Mouse (Mus musculus) gastrocnemius, adult 18-20 months (tissue): ENCODE measurements around the gene Tarbp2. TPM values are rescaled to one million over a fixed set of nuclear protein-coding genes. Genes with fewer than 3 reads are reported as not detected.

Experiments
- DNase-seq: peaks from one replicate; pipeline ENCODE4 v3.0.0; 2021; ENCODE audit warnings: low spot score
- total RNA-seq, 2 experiments: library from RNA; stranded (reverse); gene quantifications; 2 replicates each; pipeline ENCODE4 v1.2.3; 2021

Tarbp2 gene
- total RNA-seq, 2 experiments from 2014 or later, result 28.2 to 33.3 TPM

DNA sequence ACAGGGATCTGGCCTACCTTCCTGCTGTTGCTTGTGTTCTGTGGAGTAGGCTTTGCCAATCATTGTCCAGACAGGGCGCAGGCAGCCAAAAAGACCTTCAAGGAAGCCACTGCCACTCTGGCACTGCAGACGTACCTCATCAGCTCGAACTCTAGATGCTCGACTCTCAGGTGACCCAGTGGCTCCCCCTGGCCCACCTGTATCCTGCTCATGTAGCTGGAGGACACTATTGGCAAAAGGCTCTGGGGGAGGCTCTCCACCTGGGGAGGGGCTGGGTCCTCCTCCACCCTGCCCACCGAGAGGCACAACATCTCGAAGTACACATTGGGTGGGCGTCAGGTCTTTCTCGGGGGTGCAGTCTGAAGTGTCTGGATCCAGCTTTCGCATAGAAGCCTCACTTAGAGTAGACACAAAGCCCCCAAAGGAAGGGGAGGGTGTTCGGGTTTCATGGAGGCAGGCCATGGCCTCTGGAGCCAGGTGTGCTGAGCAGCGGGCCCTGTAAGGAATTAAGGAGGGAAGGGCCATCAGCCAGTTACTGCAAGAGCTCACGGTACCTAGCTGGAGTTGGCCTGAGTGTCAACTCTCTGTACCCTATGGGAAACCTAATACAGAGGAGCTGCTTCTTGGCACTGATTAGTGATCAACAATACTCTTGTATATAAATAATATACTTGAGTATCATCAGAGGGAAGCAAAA, 12.8 kb upstream of the Tarbp2 start:
- no peak for DNase-seq

- no peak for DNase-seq
These were observed 12.1 kb upstream of the Tarbp2 start for GRCm38 (mm10) chr15:102505770-102506463.

DNA sequence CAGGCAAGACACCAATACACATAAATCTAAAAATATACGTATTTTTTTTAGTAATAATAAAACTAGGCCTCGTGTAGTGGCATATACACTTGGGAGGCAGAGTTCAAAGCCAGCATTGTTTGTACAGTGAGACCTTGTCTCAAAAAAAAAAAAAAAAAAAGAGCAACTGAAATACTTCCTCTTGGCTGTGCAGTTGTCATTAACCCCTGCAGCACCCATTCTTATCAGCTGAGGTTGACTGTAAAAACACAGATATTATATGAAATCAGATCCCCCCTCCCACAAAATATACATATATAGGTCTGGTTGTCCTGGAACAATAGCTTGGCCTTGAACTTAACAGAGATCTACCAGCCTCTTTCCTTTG, 11.5 kb upstream of the Tarbp2 start:
- DNase-seq, result no peak

- no peak for DNase-seq
These were observed 11.1 kb upstream of the Tarbp2 start for GRCm38 (mm10) chr15:102506864-102507263.

- no peak for DNase-seq
These were observed 10.4 kb upstream of the Tarbp2 start for GRCm38 (mm10) chr15:102507561-102507960.

- no peak for DNase-seq
These were observed 9.7 kb upstream of the Tarbp2 start for GRCm38 (mm10) chr15:102508336-102508735.

DNA sequence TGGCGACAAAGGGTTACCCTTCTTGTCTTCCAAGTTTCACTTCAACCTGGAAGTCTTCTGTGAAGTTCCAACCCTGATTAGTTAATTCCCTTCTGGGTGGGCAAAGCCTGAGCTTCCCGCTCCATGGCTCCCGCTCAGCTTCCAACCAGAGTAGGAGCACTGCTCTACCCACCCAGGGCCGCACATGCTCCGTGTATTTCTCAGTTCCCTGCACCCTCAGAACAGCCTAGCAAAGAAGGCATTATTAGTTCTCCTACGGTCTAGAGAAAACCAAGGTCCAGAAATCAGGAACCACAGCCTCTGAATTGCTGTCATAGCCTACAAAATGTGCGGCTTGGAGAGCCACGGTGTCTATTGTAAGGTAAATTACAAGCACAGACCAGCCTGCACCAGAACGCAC, 7.9 kb upstream of the Tarbp2 start:
- no peak for DNase-seq

GRCm38 (mm10) chr15:102510590-102511284, 7.3 kb upstream of the Tarbp2 start:
- peak; percentile 77 for DNase-seq

DNA sequence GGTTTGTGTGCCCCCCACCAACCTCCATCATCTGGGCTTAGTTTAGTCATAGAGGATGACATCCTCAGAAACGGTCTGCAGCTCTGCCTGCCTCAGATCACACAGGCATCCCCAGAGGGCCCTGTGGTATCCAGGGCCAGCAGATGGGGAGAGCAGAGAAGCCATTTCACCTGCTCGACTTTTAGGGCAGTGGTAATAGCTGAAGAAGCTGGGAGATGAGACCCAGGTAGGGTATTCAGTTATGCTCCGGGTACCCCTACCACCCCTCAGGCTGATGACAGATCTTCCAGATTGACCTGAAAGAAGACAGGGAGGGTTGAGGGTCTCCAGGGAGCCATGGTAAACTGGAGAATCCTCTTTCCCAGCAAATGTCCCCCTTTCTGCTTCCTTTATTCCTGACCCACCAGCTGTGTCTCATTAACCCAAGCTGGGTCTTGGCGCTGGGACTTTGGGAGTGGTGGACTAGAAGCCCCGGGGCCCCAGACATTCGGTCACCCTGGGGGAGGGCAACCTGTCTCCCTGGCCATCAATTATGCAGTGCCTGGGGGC, 6.6 kb upstream of the Tarbp2 start:
- DNase-seq, result no peak

GRCm38 (mm10) chr15:102512010-102512409, 6.0 kb upstream of the Tarbp2 start:
- DNase-seq, result no peak

- DNase-seq, result no peak
These were observed 5.5 kb upstream of the Tarbp2 start for GRCm38 (mm10) chr15:102512471-102512870.

GRCm38 (mm10) chr15:102513004-102513403, 5.0 kb upstream of the Tarbp2 start:
- DNase-seq, result no peak

DNA sequence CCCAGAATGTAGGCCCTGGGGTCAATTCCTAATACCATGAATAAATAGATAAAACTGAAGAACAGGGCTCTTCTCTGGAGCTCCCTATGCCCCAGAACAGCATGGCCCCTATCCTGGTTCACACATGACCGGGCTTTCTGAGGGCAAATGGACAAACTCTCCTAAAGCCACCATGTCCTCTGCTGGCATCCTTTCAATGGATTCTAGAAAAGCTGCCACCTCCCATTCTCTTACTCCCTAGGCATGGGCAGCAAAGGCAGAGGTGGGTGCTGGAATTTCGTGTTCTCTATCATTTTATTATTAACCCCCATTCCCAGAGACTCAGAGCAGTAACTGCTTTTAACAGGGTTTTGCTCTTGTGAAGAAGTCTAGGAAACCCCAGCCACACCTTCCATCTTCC, 2.7 kb upstream of the Tarbp2 start:
- no peak for DNase-seq

- no peak for DNase-seq
These were observed 2.2 kb upstream of the Tarbp2 start for GRCm38 (mm10) chr15:102515791-102516190.

GRCm38 (mm10) chr15:102516293-102516692, 1.7 kb upstream of the Tarbp2 start:
- DNase-seq, result no peak

GRCm38 (mm10) chr15:102516728-102517404, 1.1 kb upstream of the Tarbp2 start, which contains the start of gene Map3k12:
Gene Map3k12, minus strand, starts transcription at chr15:102517064.
- DNase-seq, result peak; percentile 68

- DNase-seq, result no peak
These were observed 389 bp upstream of the Tarbp2 start for GRCm38 (mm10) chr15:102517631-102517975.

GRCm38 (mm10) chr15:102518859-102519201, 838 bp downstream of the Tarbp2 start:
- DNase-seq, result no peak

- no peak for DNase-seq
These were observed 1.5 kb downstream of the Tarbp2 start for GRCm38 (mm10) chr15:102519211-102520141.

GRCm38 (mm10) chr15:102520416-102520815, 2.4 kb downstream of the Tarbp2 start:
- no peak for DNase-seq

GRCm38 (mm10) chr15:102521480-102521879, 3.5 kb downstream of the Tarbp2 start:
- no peak for DNase-seq
